ENCODE assay signal across 17 mouse cellular contexts in the genomic region with DNA sequence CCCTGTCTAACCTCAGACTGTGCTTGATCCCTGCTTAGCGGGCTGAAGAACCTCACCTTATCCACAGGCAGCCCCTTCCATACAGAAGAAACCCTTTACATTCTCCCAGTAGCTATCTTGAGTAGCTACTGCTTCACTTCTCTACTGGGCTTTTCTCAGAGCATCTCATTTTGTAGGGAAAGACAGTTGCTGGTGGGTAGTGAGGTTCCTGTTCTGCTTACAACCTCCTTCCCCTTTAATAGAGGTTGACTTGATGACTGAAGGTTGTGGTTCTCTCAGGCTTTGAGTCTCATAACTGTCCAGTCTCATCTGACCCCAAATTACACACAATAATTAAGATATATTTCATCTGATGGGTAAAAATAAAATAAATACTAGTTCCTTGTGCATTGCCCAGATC.
"Had no signal": no experiment of that assay in that cellular context is flagged by ENCODE, and none has a peak within 500 bp of the region (broad histone marks: within the 10 kb centered on the region; RNA-seq: fewer than 3 reads in every experiment).

No protein-coding gene starts in this region.

- H3K27ac ChIP-seq: limb, embryonic 12.5 days; liver, embryonic 14.5 days; midbrain, embryonic 12.5 days; neural tube, embryonic 15.5 days; stomach, postnatal 0 days had no signal

- H3K4me3 ChIP-seq: limb, embryonic 12.5 days; midbrain, embryonic 12.5 days; myocyte; neural tube, embryonic 15.5 days had no signal

- H3K9ac ChIP-seq: limb, embryonic 12.5 days; liver, embryonic 14.5 days; midbrain, embryonic 12.5 days; neural tube, embryonic 15.5 days had no signal

- H3K36me3 ChIP-seq: limb, embryonic 12.5 days; midbrain, embryonic 12.5 days; neural tube, embryonic 15.5 days had no signal

- H3K4me2 ChIP-seq: limb, embryonic 12.5 days; midbrain, embryonic 12.5 days; neural tube, embryonic 15.5 days had no signal

- H3K4me1 ChIP-seq: midbrain, embryonic 12.5 days; neural tube, embryonic 15.5 days had no signal

- H3K27me3 ChIP-seq: limb, embryonic 12.5 days; midbrain, embryonic 12.5 days; neural tube, embryonic 15.5 days had no signal

- H3K9me3 ChIP-seq: limb, embryonic 12.5 days; midbrain, embryonic 12.5 days; neural tube, embryonic 15.5 days had no signal

- ATAC-seq: intestine, postnatal 0 days; lung, postnatal 0 days had no signal

- DNase-seq: kidney, adult 8-10 months; kidney, postnatal 36 days; layer of hippocampus, adult 9-11 months; layer of hippocampus, postnatal 36 days; liver; lung, adult 18-20 months; lung, postnatal 4 days; right cerebral cortex, postnatal 4 days; thymus, postnatal 4 days had no signal
